Mouse (Mus musculus): ENCODE data around the gene Emcn. TPM values are rescaled to one million over a fixed set of nuclear protein-coding genes. Genes with fewer than 3 reads are reported as not detected.

The Emcn gene
- total and polyA plus RNA-seq, 3 experiments, result not detected

DNA sequence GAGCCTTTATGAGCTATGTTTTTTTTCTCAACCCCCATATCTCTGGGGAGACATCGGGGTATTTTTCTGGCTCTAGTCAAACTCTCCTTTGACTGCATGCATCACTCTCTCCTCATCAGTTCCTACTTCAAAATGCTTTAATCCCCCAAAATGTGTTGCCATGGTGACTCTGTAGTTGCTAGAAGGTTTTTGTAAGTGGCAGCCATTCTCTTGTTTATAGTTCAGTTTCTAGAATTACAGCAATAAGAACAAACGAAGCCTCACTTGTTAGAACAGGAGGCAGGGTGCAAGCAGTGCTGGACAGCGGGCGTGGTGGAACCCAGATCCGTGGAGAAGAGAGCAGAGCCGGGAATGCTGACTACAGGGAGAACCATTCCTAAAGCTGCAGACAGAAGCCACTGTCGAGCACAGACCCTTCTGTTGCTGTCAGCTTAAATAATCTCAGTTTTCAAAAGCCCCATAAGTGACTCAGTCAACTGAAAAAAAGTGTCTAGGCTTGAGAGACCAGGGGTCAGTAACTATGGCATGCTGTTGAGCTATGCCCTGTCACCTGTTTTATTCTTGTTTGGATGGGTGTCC is 139.0 kb downstream of the Emcn start:
- no peaks in the 10 kb centered on the region for H3K79me2 ChIP-seq (replicated peaks; ENCODE audit: control insufficient read depth, extremely low read depth, insufficient read depth, poor library complexity, severe bottlenecking)
- no peak overlapping the region for H3K4me2 ChIP-seq (ENCODE audit: insufficient read depth, low read depth, poor library complexity, severe bottlenecking)
- no peak for DNase-seq (ENCODE audit: extremely low read depth)
- no peaks in the 10 kb centered on the region for H3K9me3 ChIP-seq (replicated peaks; ENCODE audit: low read length)
- in situ Hi-C loops (cut with MboI; ENCODE audit: low pct_ligation_motif_present, low pct_unique_long_range_greater_than_20kb, low sequenced_read_pairs) (no loop called here), dilution Hi-C loops (cut with MboI; ENCODE audit: extremely low pct_ligation_motif_present, extremely low pct_unique_long_range_greater_than_20kb, low sequenced_read_pairs) (no loop called here)
- no peaks in the 10 kb centered on the region for H3K36me3 ChIP-seq (replicated peaks in 1 of 2; ENCODE audit: control insufficient read depth in 1 of 2, insufficient read depth in 1 of 2, low read length in 1 of 2)
- H3K4me3 ChIP-seq (replicated peaks in 1 of 3; ENCODE audit: low read depth in 2 of 3, low read length in 2 of 3, poor library complexity in 1 of 3), result no peak overlapping the region
- H3K27me3 ChIP-seq (replicated peaks), result no peaks in the 10 kb centered on the region
- H3K27ac ChIP-seq (ENCODE audit: insufficient read depth, low read depth), result no peak overlapping the region
- no peaks in the 10 kb centered on the region for H3K4me1 ChIP-seq (ENCODE audit: control insufficient read depth in 1 of 2, insufficient read depth in 2 of 2)
- no peak overlapping the region for H3K9ac ChIP-seq (ENCODE audit: insufficient read depth, low read depth)
- TF ChIP-seq ZNF384 (IDR thresholded peaks at IDR 0.05; ENCODE audit: low read depth, low read length) (no peak), GABPA (IDR thresholded peaks at IDR 0.05; ENCODE audit: insufficient replicate concordance, low read depth, low read length) (no peak), TCF12 (IDR thresholded peaks at IDR 0.05; ENCODE audit: low read depth, low read length) (no peak), KAT2A (IDR thresholded peaks at IDR 0.05; ENCODE audit: insufficient replicate concordance, low read length) (no peak), MXI1 (IDR thresholded peaks at IDR 0.05; ENCODE audit: low read depth, low read length) (no peak), IRF4 (IDR thresholded peaks at IDR 0.05; ENCODE audit: low read depth, low read length) (no peak), JUN (IDR thresholded peaks at IDR 0.05; ENCODE audit: insufficient read depth, low read depth, low read length) (no peak), EP300 (IDR thresholded peaks at IDR 0.05; ENCODE audit: low read length) (no peak), POLR2AphosphoS2 (IDR thresholded peaks at IDR 0.05; ENCODE audit: low read depth, low read length) (no peak), MAFK (IDR thresholded peaks at IDR 0.05; ENCODE audit: insufficient replicate concordance, low read length) (no peak), TBP (conservative IDR thresholded peaks at IDR 0.05; ENCODE audit: low read depth, low read length) (no peak), USF2 (conservative IDR thresholded peaks at IDR 0.05; ENCODE audit: low read depth, low read length) (no peak), CTCF (conservative IDR thresholded peaks at IDR 0.05 in 1 of 2, IDR thresholded peaks at IDR 0.05 in 1 of 2; ENCODE audit: low read depth in 2 of 2, low read length in 2 of 2) (no peak)

DNA sequence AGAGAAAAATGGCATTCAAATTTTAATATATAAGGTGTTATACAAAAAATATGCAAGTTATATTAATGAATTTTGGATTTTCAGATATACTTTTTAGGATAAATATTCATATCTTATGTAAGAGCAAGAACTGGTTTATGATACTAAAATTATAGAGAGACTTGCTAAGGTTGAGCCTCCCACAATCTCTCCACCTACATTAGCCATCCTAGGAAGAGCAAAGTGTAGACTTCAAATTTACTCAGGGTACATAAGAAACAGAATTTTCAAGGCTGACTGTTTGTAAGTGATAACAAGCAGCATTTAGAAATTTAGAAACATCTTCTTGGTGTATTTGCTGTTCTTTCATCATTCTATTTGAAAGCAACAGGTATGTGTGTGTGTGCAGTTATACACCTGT is 140.3 kb downstream of the Emcn start:
- H3K36me3 ChIP-seq (replicated peaks in 1 of 2; ENCODE audit: control insufficient read depth in 1 of 2, insufficient read depth in 1 of 2, low read length in 1 of 2), result no peaks in the 10 kb centered on the region
- DNase-seq (ENCODE audit: extremely low read depth), result no peak
- H3K4me1 ChIP-seq (ENCODE audit: control insufficient read depth in 1 of 2, insufficient read depth in 2 of 2), result no peaks in the 10 kb centered on the region
- H3K9me3 ChIP-seq (replicated peaks; ENCODE audit: low read length), result no peaks in the 10 kb centered on the region
- H3K27ac ChIP-seq (ENCODE audit: insufficient read depth, low read depth), result no peak overlapping the region
- no peak overlapping the region for H3K4me2 ChIP-seq (ENCODE audit: insufficient read depth, low read depth, poor library complexity, severe bottlenecking)
- TF ChIP-seq BHLHE40 (IDR thresholded peaks at IDR 0.05; ENCODE audit: low read depth, low read length), result no peak
- no peak for TF ChIP-seq ELF1 (IDR thresholded peaks at IDR 0.05; ENCODE audit: low read depth, low read length)
- no peak for TF ChIP-seq ZNF384 (IDR thresholded peaks at IDR 0.05; ENCODE audit: low read depth, low read length)
- no peak for TF ChIP-seq EP300 (IDR thresholded peaks at IDR 0.05; ENCODE audit: low read length)
- TF ChIP-seq MAZ (IDR thresholded peaks at IDR 0.05; ENCODE audit: low read depth, low read length), result no peak
- no peak for TF ChIP-seq SIN3A (IDR thresholded peaks at IDR 0.05; ENCODE audit: low read length)
- TF ChIP-seq NRF1 (IDR thresholded peaks at IDR 0.05; ENCODE audit: low read depth, low read length), result no peak
- TF ChIP-seq CTCF (conservative IDR thresholded peaks at IDR 0.05 in 1 of 2, IDR thresholded peaks at IDR 0.05 in 1 of 2; ENCODE audit: low read depth in 2 of 2, low read length in 2 of 2), result no peak
- TF ChIP-seq SMC3 (IDR thresholded peaks at IDR 0.05; ENCODE audit: low read depth, low read length), result no peak
- TF ChIP-seq POLR2A (IDR thresholded peaks at IDR 0.05; ENCODE audit: low read depth, low read length), result no peak
- TF ChIP-seq IRF4 (IDR thresholded peaks at IDR 0.05; ENCODE audit: low read depth, low read length), result no peak
- no peak for TF ChIP-seq MXI1 (IDR thresholded peaks at IDR 0.05; ENCODE audit: low read depth, low read length)
- TF ChIP-seq ZC3H11A (IDR thresholded peaks at IDR 0.05; ENCODE audit: low read depth, low read length), result no peak
- no peak for TF ChIP-seq JUND (conservative IDR thresholded peaks at IDR 0.05; ENCODE audit: low read depth, low read length)
- no peak for TF ChIP-seq NELFE (IDR thresholded peaks at IDR 0.05; ENCODE audit: low read depth, low read length)
- no peak for TF ChIP-seq E2F4 (IDR thresholded peaks at IDR 0.05; ENCODE audit: insufficient replicate concordance, low read depth, low read length)
- no peak for TF ChIP-seq ETS1 (conservative IDR thresholded peaks at IDR 0.05; ENCODE audit: low read depth, low read length)
- no peaks in the 10 kb centered on the region for H3K27me3 ChIP-seq (replicated peaks)
- no peaks in the 10 kb centered on the region for H3K79me2 ChIP-seq (replicated peaks; ENCODE audit: control insufficient read depth, extremely low read depth, insufficient read depth, poor library complexity, severe bottlenecking)
- H3K9ac ChIP-seq (ENCODE audit: insufficient read depth, low read depth), result no peak overlapping the region
- no peak overlapping the region for H3K4me3 ChIP-seq (replicated peaks in 1 of 3; ENCODE audit: low read depth in 2 of 3, low read length in 2 of 3, poor library complexity in 1 of 3)
- in situ Hi-C loops (cut with MboI; ENCODE audit: low pct_ligation_motif_present, low pct_unique_long_range_greater_than_20kb, low sequenced_read_pairs), result no loop called here
- dilution Hi-C loops (cut with MboI; ENCODE audit: extremely low pct_ligation_motif_present, extremely low pct_unique_long_range_greater_than_20kb, low sequenced_read_pairs), result no loop called here
